Mouse (Mus musculus) midbrain, embryonic 14.5 days (tissue): ENCODE data around the gene Urgcp. TPM values are rescaled to one million over a fixed set of nuclear protein-coding genes. Genes with fewer than 3 reads are reported as not detected.
A peak's percentile ranks its signal among the peaks of the same experiment; 100 is the strongest.

Experiments used
- ATAC-seq: fragments of 200-750 bp; cut with Nextera tagmentation; 2 replicates; pipeline ENCODE4 v1.8.0; 2017; ENCODE audit warnings: moderate number of reproducible peaks, moderate library complexity; ENCODE audit not compliant: low FRiP score, low TSS enrichment
- DNase-seq: peaks from one replicate; pipeline ENCODE4 v3.0.0-alpha.2; 2015
- H3K27ac ChIP-seq: fragments of 300-500 bp; sonication (generic); replicated peaks from 2 replicates; pipeline ENCODE4 v1.5.1; 2014; ENCODE audit warnings: mild to moderate bottlenecking, low read depth, low read length, moderate library complexity
- H3K27me3 ChIP-seq: fragments of 300-500 bp; sonication (generic); 2 replicates; pipeline ENCODE4 v1.6.1; 2014; ENCODE audit warnings: low read length, control low read depth, mixed read lengths; ENCODE audit not compliant: control insufficient read depth, insufficient read depth
- H3K36me3 ChIP-seq: fragments of 300-500 bp; sonication (generic); 2 replicates; pipeline ENCODE4 v1.6.1; 2014; ENCODE audit warnings: low read length, control low read depth; ENCODE audit not compliant: control insufficient read depth, insufficient read depth
- H3K4me1 ChIP-seq: fragments of 300-500 bp; sonication (generic); 2 replicates; pipeline ENCODE4 v1.6.1; 2014; ENCODE audit warnings: mild to moderate bottlenecking, antibody characterized with exemption, low read length, control low read depth; ENCODE audit not compliant: control insufficient read depth, insufficient read depth
- H3K4me2 ChIP-seq: fragments of 300-500 bp; sonication (generic); 2 replicates; pipeline ENCODE4 v1.6.1; 2014; ENCODE audit warnings: mild to moderate bottlenecking, low read length, moderate library complexity
- H3K4me3 ChIP-seq: fragments of 300-500 bp; sonication (generic); replicated peaks from 2 replicates; pipeline ENCODE4 v1.5.1; 2014; ENCODE audit warnings: low read depth, low read length
- H3K9ac ChIP-seq: fragments of 300-500 bp; sonication (generic); replicated peaks from 2 replicates; pipeline ENCODE4 v1.6.1; 2014; ENCODE audit warnings: mild to moderate bottlenecking, low read length, moderate library complexity
- H3K9me3 ChIP-seq: fragments of 300-500 bp; sonication (generic); 2 replicates; pipeline ENCODE4 v1.6.1; 2016; ENCODE audit warnings: low read length, control low read depth, mixed read lengths; ENCODE audit not compliant: control insufficient read depth
- WGBS: fragments of 180-500 bp; shearing (Covaris S2); extraction: QIAGEN DNeasy Blood & Tissue Kit; methylation state at CpG from one replicate; pipeline ENCODE4 v1.1.7; 2014; 5-methylcytosine and 5-hydroxymethylcytosine counted together
- polyA plus RNA-seq: library from polyadenylated mRNA; unstranded; fragments of >200 nt; fragmentation: Nextera tagmentation; extraction: Ambion mirVana; gene quantifications from 2 replicates; pipeline ENCODE4 v1.2.1, GENCODE M21; 2014

Urgcp gene
- polyA plus RNA-seq, 1 experiment from 2014 or later: 23.9 TPM

DNA sequence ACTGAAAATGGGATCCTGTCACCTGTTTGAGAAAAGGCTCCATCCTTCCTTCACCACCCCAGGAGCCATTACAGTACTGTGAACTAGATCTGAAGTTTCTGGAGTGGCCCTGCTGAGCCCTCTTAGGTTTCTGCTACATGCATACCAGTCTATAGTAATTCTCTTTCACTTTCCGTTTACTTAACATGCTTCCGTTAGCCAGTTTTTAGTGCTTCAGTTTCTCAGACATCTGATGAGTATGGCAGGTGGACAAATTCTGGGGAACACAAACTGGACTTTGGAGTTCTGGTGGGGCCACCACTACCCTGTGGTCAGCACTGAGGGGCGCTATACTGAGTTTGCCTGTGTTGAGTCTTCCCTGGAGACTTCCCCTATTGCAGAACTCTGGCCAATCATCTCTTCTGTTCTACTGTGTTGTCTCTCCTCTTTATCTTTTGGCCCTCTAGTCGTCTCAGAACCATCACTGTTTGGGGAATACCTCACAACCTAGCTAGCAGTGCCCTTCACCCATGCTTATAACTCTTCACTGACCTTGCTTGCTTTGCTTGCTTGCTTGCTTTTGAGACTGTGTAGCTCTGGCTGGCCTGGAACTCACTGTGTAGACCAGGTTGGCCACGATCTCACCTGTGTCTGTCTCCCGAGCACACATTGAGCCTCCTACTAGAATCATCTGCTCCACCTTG lies 27.0 kb upstream of the Urgcp start:
- Histone ChIP-seq H3K27ac (peak overlapping the region; percentile 93), H3K9ac (peak overlapping the region; percentile 90), H3K36me3 (peaks cover 29% of the 10 kb centered on the region), H3K27me3 (no peaks in the 10 kb centered on the region), H3K4me2 (peak overlapping the region; percentile 69), H3K9me3 (no peaks in the 10 kb centered on the region), H3K4me1 (peaks cover 19% of the 10 kb centered on the region), H3K4me3 (peak overlapping the region; percentile 87)
- ATAC-seq: no peak; the same call in 1 of the 2 replicates
- 77% methylated on average over 6 of the region's 6 CpGs for WGBS
- no peak for DNase-seq

DNA sequence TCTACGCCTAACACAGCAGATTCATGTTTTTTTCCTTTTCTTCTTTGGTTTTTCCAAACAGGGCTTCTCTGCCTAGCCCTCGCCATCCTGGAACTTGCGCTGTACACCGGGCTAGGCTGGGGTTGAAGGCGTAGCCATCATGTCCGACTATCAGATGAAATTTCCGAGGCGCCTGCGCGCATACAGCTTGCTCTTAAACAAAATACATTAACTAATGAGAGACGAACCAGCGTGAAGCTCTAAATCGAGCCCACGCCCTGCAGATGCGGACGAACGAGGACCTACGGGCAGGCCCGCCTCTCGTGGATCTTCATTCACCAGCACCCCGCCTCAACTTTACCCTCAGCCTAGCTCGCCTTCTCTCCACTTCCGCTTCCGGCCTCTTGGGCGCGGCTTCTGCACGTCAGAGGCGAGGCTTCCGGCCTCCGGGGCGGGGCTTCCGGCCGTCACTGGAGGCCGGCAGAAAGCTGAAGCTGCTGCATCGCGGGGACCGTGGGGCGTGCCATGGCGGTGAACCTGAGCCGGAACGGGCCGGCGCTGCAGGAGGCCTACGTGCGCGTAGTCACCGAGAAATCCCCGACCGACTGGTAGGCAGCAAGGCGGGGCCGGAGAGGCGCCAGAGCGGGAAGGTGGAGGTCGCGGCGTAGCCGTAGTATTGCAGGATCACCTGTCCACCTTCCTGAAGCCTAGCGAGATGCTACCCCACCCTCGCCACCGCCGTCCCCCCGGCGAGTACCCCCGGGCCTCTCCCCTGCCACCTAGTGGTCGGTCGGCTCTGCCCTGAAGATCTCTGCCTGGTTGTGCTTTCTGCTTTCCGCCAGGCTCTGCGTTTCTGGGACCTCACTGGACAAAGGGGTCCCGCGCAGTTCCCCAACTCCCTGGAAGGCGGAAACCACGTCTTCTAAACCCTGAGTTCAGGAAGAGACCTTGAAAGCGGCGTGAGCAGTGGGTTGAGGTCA lies 26.2 kb upstream of the Urgcp start, which contains the start of gene Dbnl:
Gene Dbnl, plus strand, starts transcription at position 433 of the 959 bp plus-strand sequence.
- H3K36me3 ChIP-seq: peaks cover 20% of the 10 kb centered on the region
- peak; percentile 98 for DNase-seq
- no peaks in the 10 kb centered on the region for H3K9me3 ChIP-seq
- peak within 1 kb of the TSS; percentile 87 for H3K4me3 ChIP-seq
- H3K27me3 ChIP-seq: no peaks in the 10 kb centered on the region
- peak within 1 kb of the TSS; percentile 69 for H3K4me2 ChIP-seq
- peak within 1 kb of the TSS; percentile 90 for H3K9ac ChIP-seq
- ATAC-seq: peak; percentile 96
- peaks cover 19% of the 10 kb centered on the region for H3K4me1 ChIP-seq
- under 1% methylated on average over 68 of the region's 74 CpGs for WGBS
- H3K27ac ChIP-seq: peak within 1 kb of the TSS; percentile 93

DNA sequence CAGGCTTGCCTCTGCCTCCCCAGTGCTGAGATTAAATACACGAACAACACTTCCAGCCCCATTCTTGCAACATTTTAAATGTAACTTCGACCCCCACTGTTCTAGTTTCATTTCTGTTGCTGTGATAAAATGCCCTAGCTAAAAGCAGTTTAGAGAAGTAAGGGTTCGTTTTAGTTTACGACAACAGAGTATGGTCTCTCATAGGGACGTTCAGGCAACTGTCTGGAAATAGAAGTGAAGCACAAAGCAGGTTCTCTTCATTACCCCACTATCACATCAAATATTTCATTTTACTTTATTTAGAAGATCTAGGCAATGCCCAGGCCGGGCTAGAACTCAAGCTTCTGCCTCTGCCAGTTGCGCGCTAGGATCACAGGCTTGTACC lies 25.5 kb upstream of the Urgcp start:
- peak overlapping the region; percentile 90 for H3K9ac ChIP-seq
- ATAC-seq (no peak), DNase-seq (no peak)
- peaks cover 19% of the 10 kb centered on the region for H3K4me1 ChIP-seq
- peak overlapping the region; percentile 87 for H3K4me3 ChIP-seq
- 40% methylated on average over 8 of the region's 8 CpGs for WGBS
- no peaks in the 10 kb centered on the region for H3K9me3 ChIP-seq
- H3K27me3 ChIP-seq: no peaks in the 10 kb centered on the region
- peak overlapping the region; percentile 93 for H3K27ac ChIP-seq
- peak overlapping the region; percentile 69 for H3K4me2 ChIP-seq
- H3K36me3 ChIP-seq: peaks cover 18% of the 10 kb centered on the region

DNA sequence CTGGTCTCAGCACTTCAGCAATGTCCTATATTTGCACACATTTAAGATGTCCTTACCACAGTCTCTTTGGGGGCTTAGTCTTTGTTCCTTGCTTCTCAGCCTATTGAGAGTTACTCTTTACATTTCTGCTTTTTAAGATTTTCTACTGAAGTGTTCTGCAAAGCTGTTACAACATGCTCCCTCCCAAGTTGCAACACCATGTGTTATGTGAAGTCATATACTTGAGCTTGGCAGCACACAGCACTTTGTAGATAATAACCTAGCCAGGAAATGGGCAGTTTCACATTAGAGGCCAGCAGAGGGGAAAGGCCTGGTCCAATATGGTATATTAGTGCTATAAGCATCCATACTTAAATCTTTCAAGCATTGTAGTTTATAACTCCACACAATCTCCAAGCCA lies 23.6 kb upstream of the Urgcp start:
- Histone ChIP-seq H3K9ac (no peak overlapping the region), H3K4me1 (peaks cover 19% of the 10 kb centered on the region), H3K27ac (no peak overlapping the region), H3K27me3 (no peaks in the 10 kb centered on the region), H3K4me3 (no peak overlapping the region), H3K4me2 (no peak overlapping the region), H3K36me3 (peaks cover 3% of the 10 kb centered on the region; the same call in 1 of the 2 replicates), H3K9me3 (no peaks in the 10 kb centered on the region)
- ATAC-seq (no peak), DNase-seq (no peak)

DNA sequence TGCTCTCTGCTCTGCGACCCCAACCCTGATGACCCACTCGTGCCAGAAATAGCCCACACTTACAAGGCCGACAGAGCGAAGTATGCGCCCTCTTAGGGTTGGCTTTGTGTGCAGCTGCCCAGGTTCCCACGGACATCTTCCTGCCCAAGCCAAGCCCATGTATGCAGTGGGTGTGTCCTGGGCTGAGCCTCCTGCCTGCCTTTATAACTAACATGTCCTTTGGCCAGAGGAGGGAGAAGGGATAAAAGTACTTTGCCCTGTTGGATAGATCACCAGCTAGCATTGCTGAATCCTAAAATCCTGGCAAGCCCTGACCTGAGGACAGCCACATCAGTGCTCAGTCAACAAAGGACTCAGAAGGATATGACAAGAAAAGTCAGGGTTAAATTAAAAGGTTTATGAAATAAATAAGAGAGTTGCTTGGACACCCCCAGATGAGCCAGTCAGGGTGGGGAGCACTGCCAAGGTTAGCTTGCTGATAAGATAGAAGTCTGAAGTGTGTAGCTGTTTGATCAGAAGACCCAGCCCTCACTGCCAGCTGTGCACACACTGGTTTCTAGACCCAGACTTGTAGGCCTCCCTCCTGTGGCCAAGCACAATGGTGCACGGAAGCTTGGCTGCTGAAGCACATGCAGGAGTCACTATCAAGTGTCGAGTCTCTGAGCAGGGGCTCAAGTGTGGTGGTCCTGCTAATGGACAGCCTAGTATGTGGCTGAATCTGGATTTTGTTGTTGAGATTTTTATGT lies 20.2 kb upstream of the Urgcp start:
- no peak overlapping the region for H3K4me2 ChIP-seq
- H3K9ac ChIP-seq: no peak overlapping the region
- H3K36me3 ChIP-seq: no peaks in the 10 kb centered on the region; the same call in 1 of the 2 replicates
- no peak overlapping the region for H3K4me3 ChIP-seq
- H3K27ac ChIP-seq: no peak overlapping the region
- peaks cover 4% of the 10 kb centered on the region for H3K4me1 ChIP-seq
- no peaks in the 10 kb centered on the region for H3K9me3 ChIP-seq
- DNase-seq (no peak), ATAC-seq (no peak)
- WGBS: 72% methylated on average over 8 of the region's 8 CpGs
- no peaks in the 10 kb centered on the region for H3K27me3 ChIP-seq

DNA sequence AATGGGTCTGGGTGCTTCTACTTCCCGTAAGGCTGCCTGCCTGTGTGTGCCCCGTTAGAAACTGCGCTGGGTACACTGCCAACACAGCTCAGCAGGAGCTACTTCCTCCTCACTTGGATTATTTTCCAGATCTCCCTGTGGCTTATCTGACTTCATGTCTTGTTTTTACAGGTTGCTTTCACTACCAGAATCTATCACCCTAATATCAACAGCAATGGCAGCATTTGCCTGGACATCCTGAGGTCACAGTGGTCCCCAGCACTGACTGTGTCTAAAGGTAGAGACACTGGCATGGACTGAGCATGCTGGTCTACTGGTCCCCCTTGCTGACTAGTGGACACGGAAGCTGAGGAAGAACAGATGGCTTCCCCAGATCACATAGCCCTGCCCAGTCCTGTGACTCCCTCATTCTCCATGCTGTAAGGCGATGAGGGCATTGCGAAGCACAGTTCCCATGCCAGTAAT lies 17.9 kb upstream of the Urgcp start:
- no peak overlapping the region for H3K9ac ChIP-seq
- H3K27me3 ChIP-seq: no peaks in the 10 kb centered on the region
- ATAC-seq (no peak), DNase-seq (no peak)
- 95% methylated on average over 6 of the region's 6 CpGs for WGBS
- H3K9me3 ChIP-seq: no peaks in the 10 kb centered on the region
- H3K27ac ChIP-seq: no peak overlapping the region
- H3K36me3 ChIP-seq: no peaks in the 10 kb centered on the region; the same call in 1 of the 2 replicates
- H3K4me1 ChIP-seq: no peaks in the 10 kb centered on the region
- H3K4me3 ChIP-seq: no peak overlapping the region
- no peak overlapping the region for H3K4me2 ChIP-seq

DNA sequence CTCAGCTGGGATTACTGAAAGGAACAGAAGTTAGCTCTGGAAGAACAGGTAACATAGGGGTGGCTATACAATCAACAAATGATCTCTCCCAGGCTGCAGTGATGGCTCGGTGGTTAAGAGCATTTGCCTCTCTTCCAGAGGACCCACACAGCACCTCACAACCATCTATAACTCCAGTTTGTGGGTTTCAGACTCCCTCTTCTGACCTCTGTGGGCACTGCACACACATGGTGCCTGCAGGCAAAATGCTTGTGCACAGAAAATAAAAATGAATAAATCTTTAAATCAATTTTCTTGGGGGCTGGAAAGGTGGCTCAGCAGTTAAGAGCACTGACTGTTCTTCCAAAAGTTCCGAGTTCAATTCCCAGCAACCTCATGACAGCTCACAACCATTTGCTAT lies 16.3 kb upstream of the Urgcp start:
- Histone ChIP-seq H3K4me1 (no peaks in the 10 kb centered on the region), H3K9ac (no peak overlapping the region), H3K4me3 (no peak overlapping the region), H3K27me3 (no peaks in the 10 kb centered on the region), H3K4me2 (no peak overlapping the region), H3K9me3 (no peaks in the 10 kb centered on the region), H3K36me3 (no peaks in the 10 kb centered on the region; the same call in 1 of the 2 replicates), H3K27ac (no peak overlapping the region)
- ATAC-seq (no peak), DNase-seq (no peak)
- WGBS: 75% methylated on average over 2 of the region's 2 CpGs

DNA sequence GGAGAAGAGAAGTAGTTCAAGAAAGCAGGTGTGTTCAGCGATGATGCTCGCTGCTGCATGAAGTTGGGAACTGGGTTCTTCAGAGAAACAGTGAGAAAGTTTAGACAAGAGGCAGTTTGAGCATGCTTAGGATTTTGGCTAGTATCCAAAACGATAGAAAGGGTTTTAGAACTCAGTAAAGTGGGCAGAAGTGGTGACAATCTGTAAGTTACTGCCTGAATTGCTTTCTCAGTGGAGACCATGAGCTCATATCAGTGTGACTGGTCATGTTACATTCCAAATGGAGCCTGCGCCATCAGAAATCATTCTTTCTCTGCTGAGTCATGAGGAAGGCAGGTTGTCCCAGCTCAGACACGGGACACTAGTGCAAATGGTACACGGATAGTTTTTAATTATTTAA lies 3.8 kb upstream of the Urgcp start:
- WGBS: 88% methylated on average over 6 of the region's 6 CpGs
- no peak for ATAC-seq
- H3K9ac ChIP-seq: no peak overlapping the region

More for the DNA sequence above, 3.8 kb upstream of the Urgcp start:
- H3K4me2 ChIP-seq: no peak overlapping the region
- peaks cover 6% of the 10 kb centered on the region; the same call in 1 of the 2 replicates for H3K4me1 ChIP-seq
- H3K9me3 ChIP-seq: no peaks in the 10 kb centered on the region
- H3K4me3 ChIP-seq: no peak overlapping the region
- H3K27me3 ChIP-seq: no peaks in the 10 kb centered on the region
- no peak overlapping the region for H3K27ac ChIP-seq
- DNase-seq: no peak
- 0 out of 2 replicates have a peak, but pooled peaks cover 9% of the 10 kb centered on the region for H3K36me3 ChIP-seq
